Mouse (Mus musculus) embryonic fibroblast, embryonic 13.5 days (primary cell): ENCODE measurements around the gene Foxf1.

Experiments used
- CTCF ChIP-seq: IDR thresholded peaks from 2 replicates; pipeline ENCODE4 v1.5.1; 2011; ENCODE audit warnings: mild to moderate bottlenecking, control low read depth, low read length, moderate library complexity, borderline replicate concordance; ENCODE audit not compliant: insufficient read depth
- POLR2A ChIP-seq: IDR thresholded peaks from 2 replicates; pipeline ENCODE4 v1.6.1; 2011; ENCODE audit warnings: low read depth, mild to moderate bottlenecking, control low read depth, low read length, moderate library complexity

GRCm38 (mm10) chr8:121121704-121122103 lies 37.5 kb downstream of the Foxf1 start:
- TF ChIP-seq POLR2A: no peak
- TF ChIP-seq CTCF: no peak
